Mouse (Mus musculus): ENCODE measurements around the gene Cpa4.

GRCm38 (mm10) chr6:30526586-30527515 is 41.3 kb upstream of the Cpa4 start:
- TF ChIP-seq CTCF (IDR thresholded peaks at IDR 0.05; ENCODE audit: low read depth, low read length) = no peak
- no peak for TF ChIP-seq POLR2A (IDR thresholded peaks at IDR 0.05; ENCODE audit: borderline replicate concordance, low read depth, low read length)

Measured in bone marrow macrophage, adult 2 months (primary cell).